Mouse (Mus musculus): ENCODE data around the gene Rpl35a. TPM values are rescaled to one million over a fixed set of nuclear protein-coding genes. Genes with fewer than 3 reads are reported as not detected.
"Not testable (repeated sequence)": the region's sequence is repeated elsewhere in the genome, so short reads cannot be mapped to it uniquely, and the experiment has no call there.

The Rpl35a gene
- polyA plus RNA-seq, 1 experiment from 2014 or later, result 600 TPM

DNA sequence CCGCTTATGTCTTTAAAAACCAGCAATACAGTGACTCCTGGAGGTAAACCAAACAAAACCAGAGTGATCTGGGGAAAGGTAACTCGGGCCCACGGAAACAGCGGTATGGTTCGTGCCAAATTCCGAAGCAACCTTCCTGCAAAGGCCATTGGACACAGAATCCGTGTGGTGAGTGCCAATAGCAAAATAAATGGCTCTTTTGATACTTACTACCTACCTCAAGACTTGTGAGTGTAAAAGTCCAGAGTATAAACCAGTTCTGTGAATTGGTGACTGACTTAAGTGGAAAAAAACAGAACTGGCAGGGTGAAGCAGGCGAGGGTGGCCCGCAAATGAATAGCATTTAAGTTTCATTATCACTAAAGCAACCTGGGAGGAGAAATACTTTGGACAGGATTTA is 2.4 kb downstream of the Rpl35a start:
- H3K4me3 ChIP-seq; ATAC-seq (ENCODE audit: low read depth); H3K27me3 ChIP-seq; H3K9me3 ChIP-seq; H3K9ac ChIP-seq; H3K4me2 ChIP-seq; H3K27ac ChIP-seq (replicated peaks): not testable (repeated sequence)
- Histone ChIP-seq H3K36me3 (peaks cover 32% of the 10 kb centered on the region), H3K4me1 (replicated peaks) (peaks cover 48% of the 10 kb centered on the region)
- WGBS, result 91% methylated on average over 9 of the region's 9 CpGs

DNA sequence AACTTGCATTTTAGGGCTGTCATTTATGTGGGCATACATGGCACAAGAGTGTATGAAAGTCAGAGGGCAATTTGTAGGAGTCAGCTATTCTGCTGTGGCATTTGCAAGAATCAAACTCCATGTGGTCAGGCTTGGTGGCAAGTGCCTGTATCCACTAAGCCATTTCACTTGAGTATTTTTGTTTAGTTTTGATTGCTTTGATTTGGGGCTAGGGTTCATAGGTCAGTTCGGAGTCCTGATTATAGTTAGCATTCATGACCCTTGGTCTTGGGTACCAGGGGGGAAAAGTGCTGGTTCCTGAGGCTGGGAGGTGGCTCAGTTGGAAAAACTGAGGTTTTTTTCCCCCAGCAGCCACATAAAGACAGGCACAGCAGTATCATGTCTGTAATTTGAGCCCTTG is 3.2 kb downstream of the Rpl35a start:
- Histone ChIP-seq H3K27ac (replicated peaks) (no peak overlapping the region), H3K9me3 (no peaks in the 10 kb centered on the region), H3K36me3 (peaks cover 32% of the 10 kb centered on the region), H3K4me3 (no peak overlapping the region), H3K27me3 (no peaks in the 10 kb centered on the region), H3K4me1 (replicated peaks) (peaks cover 53% of the 10 kb centered on the region), H3K9ac (0 out of 2 replicates have a peak overlapping the region, but pooled peaks have one; percentile 19), H3K4me2 (no peak overlapping the region)
- 91% methylated on average over 1 of the region's 1 CpGs for WGBS
- no peak for ATAC-seq (ENCODE audit: low read depth)

DNA sequence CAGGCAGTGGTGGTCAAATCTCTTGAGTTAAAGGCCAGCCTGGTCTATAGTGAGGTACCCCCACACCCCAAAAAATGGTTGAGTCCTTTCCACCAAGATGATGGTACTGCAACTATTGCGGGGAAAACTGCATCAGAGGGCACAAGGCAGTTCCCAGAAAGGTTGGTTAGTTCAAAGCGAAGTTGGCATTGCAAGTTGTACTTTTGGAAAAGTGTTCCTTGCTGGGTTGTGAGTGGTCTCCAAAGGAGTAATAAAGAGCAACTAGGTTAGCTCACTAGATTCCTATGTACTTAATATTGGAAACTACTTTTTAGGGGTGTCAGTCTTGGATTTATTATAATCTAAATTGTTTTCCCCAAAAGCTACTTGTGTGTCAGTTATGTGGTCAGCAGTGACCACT is 4.7 kb downstream of the Rpl35a start:
- ATAC-seq (ENCODE audit: low read depth), result no peak
- Histone ChIP-seq H3K9ac (no peak overlapping the region), H3K27ac (replicated peaks) (no peak overlapping the region), H3K9me3 (no peaks in the 10 kb centered on the region), H3K36me3 (peaks cover 32% of the 10 kb centered on the region), H3K27me3 (no peaks in the 10 kb centered on the region), H3K4me3 (no peak overlapping the region), H3K4me2 (no peak overlapping the region), H3K4me1 (replicated peaks) (peaks cover 49% of the 10 kb centered on the region)
- 79% methylated on average over 2 of the region's 2 CpGs for WGBS

DNA sequence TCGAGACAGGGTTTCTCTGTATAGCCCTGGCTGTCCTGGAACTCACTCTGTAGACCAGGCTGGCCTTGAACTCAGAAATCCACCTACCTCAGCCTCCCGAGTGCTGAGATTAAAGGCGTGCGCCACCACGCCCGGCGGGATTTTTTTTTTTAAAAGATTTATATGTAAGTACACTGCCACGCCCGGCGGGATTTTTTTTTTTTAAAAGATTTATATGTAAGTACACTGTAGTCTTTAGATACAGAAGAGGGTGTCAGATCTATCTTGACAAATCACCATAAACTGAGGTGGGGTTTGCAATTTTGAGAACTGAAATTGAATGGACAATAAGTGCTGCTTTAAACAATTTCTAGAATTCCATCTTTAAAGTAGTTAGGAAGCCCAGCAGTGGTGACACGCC is 5.1 kb downstream of the Rpl35a start:
- peaks cover 32% of the 10 kb centered on the region for H3K36me3 ChIP-seq
- no peaks in the 10 kb centered on the region for H3K27me3 ChIP-seq
- peak overlapping the region; percentile 78; the same call in 1 of the 2 replicates for H3K4me3 ChIP-seq
- no peak for ATAC-seq (ENCODE audit: low read depth)
- peak overlapping the region; percentile 85 for H3K4me2 ChIP-seq
- peak overlapping the region; percentile 86 for H3K27ac ChIP-seq (replicated peaks)
- no peaks in the 10 kb centered on the region for H3K9me3 ChIP-seq
- WGBS, result 50% methylated on average over 11 of the region's 11 CpGs
- H3K9ac ChIP-seq, result peak overlapping the region; percentile 89; the same call in 1 of the 2 replicates
- H3K4me1 ChIP-seq (replicated peaks), result peaks cover 49% of the 10 kb centered on the region

DNA sequence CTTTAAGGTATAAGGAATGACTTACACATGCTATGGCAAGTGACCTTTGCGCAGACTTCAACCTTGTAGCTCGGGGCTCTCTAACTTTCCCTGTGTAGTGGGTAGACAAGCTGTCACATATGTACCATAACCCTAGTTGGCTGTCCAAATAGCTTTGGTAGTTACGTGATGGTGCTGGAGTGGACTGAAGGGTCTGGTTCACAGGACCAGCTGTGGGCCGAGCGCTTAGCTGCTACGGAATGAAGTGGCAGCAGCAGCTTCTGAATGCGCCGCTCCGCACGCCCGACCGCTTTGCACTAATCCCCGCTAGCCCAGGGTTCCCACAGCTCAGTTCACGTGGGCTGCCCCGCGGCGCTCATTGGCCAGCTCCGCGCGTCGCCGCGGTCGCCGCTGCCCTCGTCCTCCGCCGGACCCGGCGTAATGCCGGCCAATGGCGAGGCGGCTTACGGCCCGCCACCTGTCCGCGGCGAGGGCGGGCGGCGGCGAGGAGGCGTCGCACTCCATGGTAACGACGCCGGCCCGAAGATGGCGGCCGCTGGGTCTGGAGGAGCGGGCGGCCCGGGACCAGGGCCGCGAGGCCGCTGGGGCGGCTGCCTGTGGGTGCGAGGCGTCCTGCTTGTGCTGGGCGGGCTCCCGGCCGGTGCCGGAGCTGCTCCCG is 5.9 kb downstream of the Rpl35a start, which contains the start of gene Lmln:
Gene Lmln, plus strand, starts transcription at position 498 of the 658 bp plus-strand sequence.
- peaks cover 47% of the 10 kb centered on the region for H3K4me1 ChIP-seq (replicated peaks)
- ATAC-seq (ENCODE audit: low read depth), result peak; percentile 98
- peak within 1 kb of the TSS; percentile 85 for H3K4me2 ChIP-seq
- H3K27ac ChIP-seq (replicated peaks), result peak within 1 kb of the TSS; percentile 86
- no peaks in the 10 kb centered on the region for H3K9me3 ChIP-seq
- peak within 1 kb of the TSS; percentile 89 for H3K9ac ChIP-seq
- under 1% methylated on average over 57 of the region's 64 CpGs for WGBS
- peaks cover 39% of the 10 kb centered on the region for H3K36me3 ChIP-seq
- peak within 1 kb of the TSS; percentile 78 for H3K4me3 ChIP-seq
- H3K27me3 ChIP-seq, result no peaks in the 10 kb centered on the region

DNA sequence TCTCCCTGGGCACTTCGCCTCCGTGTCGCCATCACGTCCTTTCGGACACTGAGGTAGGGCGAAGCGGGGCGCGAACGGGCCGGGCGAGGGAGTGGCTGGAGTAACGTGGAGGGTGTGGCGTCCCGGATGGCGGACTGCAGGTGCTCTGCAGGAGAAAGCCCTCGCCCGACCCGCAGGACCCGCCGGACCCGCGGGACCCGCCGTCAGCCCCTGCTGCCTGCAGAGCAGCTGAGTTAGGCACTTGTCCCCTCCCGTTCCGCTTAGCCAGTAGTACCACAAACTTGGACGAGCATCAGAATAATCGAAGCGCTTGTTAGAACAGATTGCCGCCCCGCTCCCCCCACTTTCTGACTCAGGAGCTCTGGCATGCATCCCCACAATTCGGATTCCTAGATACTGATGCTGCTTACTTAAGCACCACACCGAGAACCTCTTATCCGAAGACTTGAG is 6.5 kb downstream of the Rpl35a start:
- peaks cover 42% of the 10 kb centered on the region for H3K4me1 ChIP-seq (replicated peaks)

DNA sequence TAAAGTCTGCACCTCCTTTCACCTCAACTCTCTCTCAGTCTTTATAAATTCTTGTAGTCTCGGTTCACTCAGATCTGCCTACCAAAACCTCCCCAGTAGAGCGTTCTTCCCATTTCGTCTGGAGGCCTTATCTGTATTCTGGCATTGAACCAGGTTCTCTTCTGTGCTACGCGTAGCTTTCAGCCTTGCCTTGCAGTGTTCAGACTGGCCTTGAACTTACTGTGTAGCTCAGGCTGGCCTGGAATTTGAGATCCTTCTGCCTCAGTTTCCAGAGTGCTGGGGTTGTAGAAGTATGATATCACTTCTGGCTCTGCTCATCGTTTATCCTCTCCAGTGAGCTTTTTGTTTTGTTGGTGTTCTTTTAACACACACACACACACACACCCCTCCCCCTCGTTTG is 7.0 kb downstream of the Rpl35a start:
- Histone ChIP-seq H3K4me1 (replicated peaks) (peaks cover 36% of the 10 kb centered on the region), H3K27me3 (no peaks in the 10 kb centered on the region), H3K36me3 (peaks cover 35% of the 10 kb centered on the region), H3K27ac (replicated peaks) (no peak overlapping the region), H3K4me3 (peak overlapping the region; percentile 78), H3K9me3 (no peaks in the 10 kb centered on the region), H3K4me2 (peak overlapping the region; percentile 85), H3K9ac (peak overlapping the region; percentile 89)
- ATAC-seq (ENCODE audit: low read depth), result no peak
- WGBS, result 22% methylated on average over 7 of the region's 7 CpGs

More for the DNA sequence above, 6.5 kb downstream of the Rpl35a start:
- WGBS, result under 1% methylated on average over 35 of the region's 35 CpGs
- peaks cover 39% of the 10 kb centered on the region for H3K36me3 ChIP-seq
- no peaks in the 10 kb centered on the region for H3K27me3 ChIP-seq
- H3K9me3 ChIP-seq, result no peaks in the 10 kb centered on the region
- H3K4me2 ChIP-seq, result peak overlapping the region; percentile 85
- ATAC-seq (ENCODE audit: low read depth), result no peak; the same call in 1 of the 2 replicates
- peak overlapping the region; percentile 86 for H3K27ac ChIP-seq (replicated peaks)
- H3K9ac ChIP-seq, result peak overlapping the region; percentile 89
- peak overlapping the region; percentile 78 for H3K4me3 ChIP-seq

DNA sequence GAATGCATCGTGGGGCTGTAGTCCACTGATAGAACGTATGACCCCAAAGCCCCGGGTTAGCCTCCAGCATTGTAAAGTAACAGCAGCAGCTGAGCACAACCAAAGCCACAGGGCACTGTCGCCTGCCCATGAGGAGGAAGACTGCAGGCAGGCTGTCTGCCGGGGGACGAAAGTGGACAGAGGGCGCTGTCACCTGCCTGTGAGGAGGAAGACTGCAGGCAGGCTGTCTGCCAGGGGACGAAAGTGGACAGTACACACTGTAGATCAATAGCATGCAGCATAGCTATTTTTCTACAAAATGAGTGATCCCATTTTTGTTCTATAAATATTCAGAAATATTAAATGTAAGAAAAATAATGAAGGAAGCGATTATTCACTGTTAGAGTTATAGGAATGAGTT is 8.4 kb downstream of the Rpl35a start:
- H3K27ac ChIP-seq (replicated peaks), result no peak overlapping the region
- no peaks in the 10 kb centered on the region for H3K9me3 ChIP-seq
- ATAC-seq (ENCODE audit: low read depth), result no peak
- H3K4me1 ChIP-seq (replicated peaks), result peaks cover 24% of the 10 kb centered on the region
- no peaks in the 10 kb centered on the region for H3K27me3 ChIP-seq
- H3K4me3 ChIP-seq, result no peak overlapping the region
- H3K9ac ChIP-seq, result no peak overlapping the region
- no peak overlapping the region for H3K4me2 ChIP-seq
- H3K36me3 ChIP-seq, result peaks cover 22% of the 10 kb centered on the region
- WGBS, result 72% methylated on average over 9 of the region's 9 CpGs

DNA sequence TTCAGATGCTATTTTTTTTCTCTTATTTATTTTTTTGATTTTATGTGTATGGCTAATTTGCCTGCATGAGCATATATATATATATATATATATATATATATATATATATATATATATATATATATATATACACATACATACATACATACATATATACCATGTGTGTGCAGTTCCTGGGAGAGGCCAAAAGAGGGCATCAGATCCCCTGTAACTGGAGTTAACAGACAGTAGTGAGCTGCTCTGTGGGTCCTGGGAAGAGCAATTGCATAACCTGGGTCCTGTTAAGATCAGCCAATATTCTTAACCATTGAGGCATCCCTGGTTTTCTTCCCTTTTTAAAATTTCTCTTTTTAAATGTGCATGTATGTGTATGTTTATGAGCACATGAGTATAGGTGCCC is 14.7 kb downstream of the Rpl35a start:
- H3K9ac ChIP-seq, result no peak overlapping the region
- H3K9me3 ChIP-seq, result no peaks in the 10 kb centered on the region
- no peak overlapping the region for H3K4me3 ChIP-seq
- H3K27ac ChIP-seq (replicated peaks), result no peak overlapping the region
- no peaks in the 10 kb centered on the region for H3K4me1 ChIP-seq (replicated peaks)
- peaks cover 52% of the 10 kb centered on the region for H3K36me3 ChIP-seq
- no peak overlapping the region for H3K4me2 ChIP-seq
- no peaks in the 10 kb centered on the region for H3K27me3 ChIP-seq
- no peak for ATAC-seq (ENCODE audit: low read depth)

DNA sequence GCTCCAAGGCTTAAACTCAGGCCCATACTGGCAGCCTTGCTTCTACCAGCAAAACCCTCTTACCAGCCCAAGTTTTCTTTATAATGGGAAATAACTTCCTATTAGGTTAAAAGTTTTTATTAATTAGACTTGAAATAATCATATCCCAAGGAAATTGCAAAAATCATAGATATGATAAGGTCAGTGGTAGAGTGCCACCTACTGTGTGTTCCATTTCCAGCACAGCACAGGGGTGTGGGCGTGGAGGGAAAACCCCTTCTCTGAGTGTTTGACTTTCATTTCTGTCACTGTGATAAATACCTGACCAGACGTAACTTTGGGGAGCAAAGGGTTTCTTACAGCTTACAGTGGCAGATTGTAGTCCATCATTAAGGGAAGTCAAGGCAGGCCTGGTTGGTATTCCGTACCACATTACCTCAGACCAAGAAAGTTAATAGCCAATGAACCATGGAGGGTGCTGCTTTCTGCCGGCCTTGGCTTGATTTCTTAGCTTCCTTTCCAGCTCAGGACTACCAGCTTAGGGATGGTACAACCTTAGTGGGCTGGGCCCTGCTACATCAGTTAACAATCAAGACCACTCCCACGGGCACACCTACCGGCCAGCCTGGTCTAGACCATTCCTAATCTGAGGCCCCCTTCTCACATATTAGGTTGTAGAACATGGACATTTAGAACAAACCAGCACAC is 16.8 kb downstream of the Rpl35a start:
- peaks cover 52% of the 10 kb centered on the region for H3K36me3 ChIP-seq
- ATAC-seq (ENCODE audit: low read depth), result no peak
- whole genome bisulfite sequencing, result 86% methylated on average over 6 of the region's 6 CpGs

DNA sequence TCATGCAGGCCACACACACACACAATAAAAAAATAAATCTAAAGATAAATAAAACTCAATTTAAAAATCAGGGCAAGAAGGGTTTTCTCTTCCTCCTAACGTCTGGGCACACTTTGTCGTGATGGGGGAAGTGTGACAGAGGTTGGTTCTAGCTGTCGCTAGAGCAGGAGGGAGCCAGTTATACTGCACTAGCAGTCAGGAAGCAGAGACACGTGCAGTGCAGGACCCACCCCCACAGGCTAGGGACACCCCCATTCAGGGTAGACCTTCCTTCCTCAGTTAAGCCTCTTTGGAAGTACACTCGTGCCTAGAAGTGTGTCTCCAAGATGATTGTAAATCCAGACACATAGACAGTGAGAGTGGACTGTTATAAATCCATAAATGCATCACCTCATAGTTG is 18.7 kb downstream of the Rpl35a start:
- WGBS, result 82% methylated on average over 5 of the region's 5 CpGs
- no peak for ATAC-seq (ENCODE audit: low read depth)
- no peak overlapping the region for H3K9ac ChIP-seq
- H3K27me3 ChIP-seq, result no peaks in the 10 kb centered on the region
- no peaks in the 10 kb centered on the region for H3K4me1 ChIP-seq (replicated peaks)
- H3K27ac ChIP-seq (replicated peaks), result no peak overlapping the region
- H3K4me2 ChIP-seq, result no peak overlapping the region
- H3K4me3 ChIP-seq, result no peak overlapping the region
- H3K36me3 ChIP-seq, result peaks cover 54% of the 10 kb centered on the region
- no peaks in the 10 kb centered on the region for H3K9me3 ChIP-seq

More for the DNA sequence above, 16.8 kb downstream of the Rpl35a start:
- Histone ChIP-seq H3K4me3 (no peak overlapping the region), H3K4me2 (no peak overlapping the region), H3K27ac (replicated peaks) (no peak overlapping the region), H3K4me1 (replicated peaks) (no peaks in the 10 kb centered on the region), H3K27me3 (no peaks in the 10 kb centered on the region), H3K9me3 (no peaks in the 10 kb centered on the region), H3K9ac (no peak overlapping the region)

DNA sequence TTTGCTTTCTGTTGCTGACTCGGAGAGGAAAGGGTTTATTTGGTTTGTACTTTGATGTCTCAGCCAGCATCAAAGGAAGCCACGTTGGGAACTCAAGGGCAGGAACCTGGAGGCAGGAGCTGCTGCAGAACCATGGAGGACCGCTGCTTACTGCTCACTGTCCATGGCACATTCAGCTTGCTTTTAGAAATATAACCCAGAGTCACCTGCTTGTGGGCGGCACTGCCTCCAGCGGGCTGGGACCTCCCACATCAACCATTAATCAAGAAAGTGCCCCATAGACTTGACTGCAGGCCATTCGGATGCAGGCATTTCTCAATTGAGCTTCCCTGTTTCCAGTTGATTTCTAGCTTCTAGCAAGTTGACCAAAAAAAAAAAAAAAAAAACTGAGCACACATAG is 19.8 kb downstream of the Rpl35a start:
- 60% methylated on average over 6 of the region's 6 CpGs for WGBS
- Histone ChIP-seq H3K36me3 (peaks cover 47% of the 10 kb centered on the region), H3K27me3 (no peaks in the 10 kb centered on the region), H3K4me2 (no peak overlapping the region), H3K9me3 (no peaks in the 10 kb centered on the region), H3K9ac (no peak overlapping the region), H3K4me1 (replicated peaks) (no peaks in the 10 kb centered on the region), H3K4me3 (no peak overlapping the region), H3K27ac (replicated peaks) (no peak overlapping the region)
- ATAC-seq (ENCODE audit: low read depth), result no peak

Measured in neural tube, embryonic 13.5 days (tissue).